Mouse (Mus musculus) 3T3-L1 (cell line): ENCODE results near the gene Vip.

ENCODE experiments used
- DNase-seq: peaks from one replicate; pipeline ENCODE4 v3.0.0-alpha.2; 2015; ENCODE audit warnings: low read depth, low spot score

Gene Vip

DNA sequence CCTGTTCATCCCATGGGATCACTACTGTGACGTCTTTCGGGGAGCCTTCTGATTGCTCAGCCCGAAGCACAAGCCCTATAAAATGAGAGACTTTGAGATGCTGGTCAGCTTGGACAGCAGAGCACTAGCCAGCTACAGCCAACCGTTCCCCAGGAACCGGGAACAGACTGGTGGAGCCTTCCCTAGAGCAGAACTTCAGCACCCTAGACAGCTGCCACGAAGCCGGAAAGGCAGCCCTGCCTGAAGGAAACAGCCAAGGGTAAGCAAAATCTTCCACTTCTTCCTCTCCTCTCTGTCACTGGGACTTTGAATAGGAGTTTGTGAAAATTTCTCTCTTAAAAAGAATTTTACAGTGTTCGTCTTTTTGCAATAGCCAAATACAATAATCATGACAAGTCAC lies at the start of gene Vip:
Gene Vip, plus strand, starts transcription at position 107 of the 400 bp plus-strand sequence.
- peak; percentile 69 for DNase-seq

DNA sequence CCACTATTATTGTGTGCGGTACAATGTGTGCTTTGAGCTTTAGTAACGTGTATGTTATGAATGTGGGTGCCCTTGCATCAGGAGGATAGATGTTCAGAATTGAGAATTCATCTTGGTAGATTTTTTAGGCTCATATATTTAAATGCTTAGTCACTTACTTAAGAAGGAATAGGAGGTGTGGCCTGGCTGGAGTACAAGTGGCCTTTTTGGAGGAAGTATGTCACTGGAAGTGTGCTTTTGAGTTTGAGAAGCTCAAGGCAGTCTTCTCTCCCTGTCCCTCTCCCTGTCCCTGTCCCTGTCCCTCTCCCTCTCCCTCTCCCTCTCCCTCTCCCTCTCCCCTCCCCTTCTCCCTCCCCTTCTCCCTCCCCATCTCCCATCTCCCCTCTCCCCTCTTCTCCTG lies 48.0 kb upstream of the Vip start:
- peak; percentile 67 for DNase-seq

DNA sequence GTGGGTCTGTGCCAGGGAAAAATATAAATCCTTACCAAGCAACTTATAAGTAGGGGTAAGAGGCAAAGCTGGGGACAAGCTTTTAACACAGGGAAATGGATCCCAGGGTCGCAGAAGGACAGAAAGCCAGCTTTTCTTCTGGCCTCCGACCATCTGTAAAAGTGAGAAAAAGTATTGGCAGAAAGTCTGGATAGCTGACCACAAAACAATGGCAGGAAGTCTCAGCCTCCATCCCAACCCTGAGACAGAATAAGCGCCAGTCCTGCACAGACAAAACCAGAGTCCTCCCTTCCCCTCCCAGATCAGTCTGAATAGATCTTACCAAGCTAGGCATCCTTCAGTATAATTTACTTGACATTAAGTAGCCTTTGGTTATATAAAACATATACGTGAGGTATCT lies 47.0 kb upstream of the Vip start:
- DNase-seq: no peak

DNA sequence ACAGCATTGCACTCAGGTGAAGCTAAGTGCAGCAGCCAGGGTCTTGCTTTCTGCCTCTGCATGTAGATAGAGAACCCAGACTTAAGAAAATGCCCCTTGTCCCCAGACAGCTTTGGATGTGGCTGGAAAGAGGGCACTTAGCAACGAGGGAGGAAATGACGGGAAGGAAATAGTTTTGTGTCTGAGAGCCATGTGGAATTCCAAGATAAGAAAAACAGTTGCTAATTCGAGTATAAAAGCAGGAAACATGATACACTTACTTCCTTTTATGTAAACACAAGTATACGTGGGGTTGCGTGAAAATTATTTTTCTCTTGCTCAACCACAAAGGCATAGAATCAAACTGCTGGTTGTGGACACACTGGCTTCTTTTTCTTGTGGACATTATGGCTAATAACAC lies 45.6 kb upstream of the Vip start, which contains the start of gene Myct1:
Gene Myct1, plus strand, starts transcription at position 312 of the 400 bp plus-strand sequence.
- DNase-seq: no peak

DNA sequence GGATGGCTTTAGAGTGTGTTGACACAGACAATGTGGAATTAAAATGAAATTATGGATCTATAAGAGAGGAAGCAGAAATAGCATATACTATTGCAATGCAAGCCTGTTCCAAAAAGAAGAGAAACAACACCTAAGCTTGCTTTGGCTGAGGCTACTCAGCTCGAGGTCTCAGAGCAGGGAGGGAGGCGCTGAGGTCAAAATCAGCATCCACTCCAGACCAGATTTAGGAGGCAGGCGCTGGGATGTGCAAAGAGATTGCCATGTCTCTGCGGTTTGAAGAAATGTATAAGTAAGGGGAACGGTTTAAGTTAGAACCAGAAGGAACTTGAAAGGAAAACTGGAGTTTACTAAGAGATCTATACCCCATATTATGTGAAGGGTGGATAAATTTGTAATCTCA lies 44.6 kb upstream of the Vip start:
- no peak for DNase-seq

DNA sequence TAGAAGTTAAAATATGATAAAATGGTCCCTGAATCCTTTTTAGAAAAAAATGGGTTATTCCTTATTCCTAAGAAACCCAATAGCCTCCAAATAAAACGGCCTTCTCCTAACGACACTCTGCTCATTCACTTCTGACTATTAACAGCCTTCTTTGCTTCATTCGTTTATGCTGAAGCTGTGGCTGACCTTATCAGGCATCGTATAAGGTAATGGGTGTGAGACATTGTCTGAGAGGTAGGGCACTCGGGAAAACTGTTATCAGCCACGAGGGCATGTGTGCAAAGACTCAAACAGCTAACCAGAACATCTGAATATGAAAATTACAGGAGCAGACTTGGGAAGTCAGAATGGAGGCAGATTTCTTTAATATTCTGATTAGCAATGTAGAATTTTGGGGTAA lies 42.5 kb upstream of the Vip start:
- DNase-seq: no peak

DNA sequence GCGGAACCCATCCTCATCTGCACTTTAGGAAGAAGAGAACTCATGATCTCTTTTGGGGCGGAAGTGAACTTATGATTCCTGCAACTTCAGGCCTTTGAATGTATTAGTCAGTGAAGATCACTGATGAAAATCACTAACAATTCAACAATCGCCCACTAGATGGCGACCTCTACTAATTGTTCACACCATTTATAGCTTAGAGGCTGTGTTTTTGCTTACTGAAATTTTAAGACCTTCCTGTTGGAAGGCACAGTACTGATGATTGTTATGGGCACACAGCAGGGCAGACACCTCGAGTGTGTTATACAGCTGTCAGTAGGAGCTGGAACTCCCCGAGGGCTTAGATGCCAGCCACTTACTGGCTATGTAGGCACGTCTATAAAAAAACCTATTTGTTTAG lies 38.9 kb upstream of the Vip start:
- peak; percentile 91 for DNase-seq

DNA sequence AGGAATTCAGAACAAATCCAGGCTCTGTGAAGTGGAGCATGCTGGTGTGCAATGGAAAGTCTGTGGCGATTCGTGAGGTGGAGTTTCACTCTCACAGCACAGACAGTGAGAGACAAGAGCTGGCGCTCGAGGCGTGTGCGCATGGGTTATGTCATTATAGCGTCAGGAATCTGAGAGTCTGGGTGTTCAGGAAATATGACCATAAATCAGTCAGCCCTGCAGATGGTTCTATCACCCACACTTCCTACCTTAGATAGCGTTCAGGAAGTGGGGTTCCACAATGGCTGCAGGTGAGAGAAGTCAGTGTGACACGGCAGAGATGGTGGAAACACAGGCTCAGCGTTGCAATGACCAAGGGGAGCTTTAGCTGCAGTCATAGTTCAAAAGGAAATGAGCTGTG lies 35.5 kb upstream of the Vip start:
- no peak for DNase-seq

DNA sequence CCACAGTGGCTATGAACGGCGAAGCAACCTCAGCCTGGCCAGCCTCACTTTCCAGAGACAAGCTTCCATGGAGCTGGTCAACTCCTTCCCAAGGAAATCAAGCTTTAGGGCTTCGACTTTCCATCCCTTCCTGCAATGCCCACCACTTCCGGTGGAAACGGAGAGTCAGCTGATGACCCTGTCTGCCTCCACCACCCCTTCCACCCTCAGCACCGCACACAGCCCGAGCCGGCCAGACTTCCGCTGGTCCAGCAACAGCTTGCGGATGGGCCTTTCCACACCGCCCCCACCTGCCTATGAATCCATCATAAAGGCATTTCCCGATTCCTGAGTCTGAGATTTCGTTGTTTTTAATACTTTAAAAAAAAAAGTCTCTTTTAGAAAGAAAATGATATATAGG lies 34.6 kb upstream of the Vip start:
- no peak for DNase-seq

DNA sequence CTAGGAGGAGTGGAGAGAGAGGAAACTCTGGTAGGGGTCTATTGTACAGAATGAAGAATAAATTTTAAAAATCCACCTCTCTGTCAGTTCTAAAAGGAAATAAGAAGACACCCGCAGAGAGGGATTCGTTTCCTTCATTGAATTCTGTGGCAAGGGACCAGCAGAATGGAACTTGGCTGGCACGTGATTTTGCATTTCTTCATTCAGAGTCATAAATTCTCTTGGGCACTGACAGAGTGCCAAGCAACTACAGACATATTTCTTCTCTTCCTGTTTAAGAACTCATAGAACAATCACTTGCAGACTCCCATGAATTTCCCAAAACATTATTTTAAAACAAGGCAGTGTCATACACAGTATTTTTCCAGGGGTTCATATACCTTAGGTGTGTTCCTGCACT lies 30.1 kb upstream of the Vip start:
- DNase-seq: peak; percentile 85

DNA sequence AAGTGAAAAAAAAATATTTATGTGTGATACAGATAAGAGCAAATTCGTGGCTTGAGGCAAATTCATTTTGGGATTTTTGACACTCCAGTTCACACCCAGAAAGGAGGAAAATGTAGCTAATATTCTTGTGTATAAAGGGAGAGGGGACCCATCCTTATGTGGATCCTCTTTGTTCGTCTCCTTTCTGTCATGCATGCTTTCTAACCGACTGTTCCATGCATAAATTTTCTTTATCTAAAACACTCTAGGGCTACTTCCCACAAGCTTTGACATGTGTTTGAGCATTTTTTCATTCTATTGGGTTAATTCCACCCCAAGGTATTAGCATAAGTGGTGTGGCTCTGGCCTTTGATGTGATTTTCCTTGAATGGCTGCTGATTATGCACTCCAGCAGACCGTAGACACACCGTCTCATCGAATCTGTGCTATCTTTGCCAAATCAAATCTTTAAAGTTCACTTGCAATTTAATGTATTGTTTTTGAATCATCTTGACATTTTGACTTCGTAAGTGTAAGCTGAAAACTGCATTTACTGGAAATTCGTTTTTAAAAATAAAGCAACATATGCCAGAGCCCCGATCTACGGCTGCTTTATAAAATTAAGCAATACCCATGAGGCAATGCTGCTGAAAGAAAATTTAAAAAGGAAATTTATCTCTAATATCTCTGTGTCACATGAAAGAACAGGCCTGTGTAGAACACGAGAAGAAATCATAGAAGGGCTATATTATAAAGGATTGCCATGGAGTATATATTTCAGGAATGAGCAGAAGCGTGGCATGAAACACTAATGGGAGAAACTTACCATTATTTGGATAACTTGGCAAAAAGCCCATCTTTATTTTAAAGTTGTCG lies 23.6 kb upstream of the Vip start:
- no peak for DNase-seq

DNA sequence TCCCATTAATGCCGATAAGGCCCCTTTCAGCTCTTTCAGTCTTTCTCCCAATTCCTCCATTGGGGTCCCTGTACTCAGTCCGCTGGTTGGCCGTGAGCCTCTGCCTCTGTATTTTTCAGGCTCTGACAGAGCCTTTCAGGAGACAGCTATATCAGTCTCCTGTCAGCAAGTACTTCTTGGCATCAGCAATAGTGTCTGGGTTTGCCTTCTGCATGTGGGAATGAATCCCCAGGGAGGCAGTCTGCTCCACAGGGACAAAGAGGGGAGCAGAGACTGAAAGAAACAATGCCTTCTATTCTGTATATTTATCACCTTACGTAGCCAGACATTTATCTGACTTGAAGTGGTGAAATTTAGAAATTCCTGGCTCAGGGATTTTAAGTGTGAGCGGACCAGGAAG lies 12.8 kb upstream of the Vip start:
- DNase-seq: no peak

DNA sequence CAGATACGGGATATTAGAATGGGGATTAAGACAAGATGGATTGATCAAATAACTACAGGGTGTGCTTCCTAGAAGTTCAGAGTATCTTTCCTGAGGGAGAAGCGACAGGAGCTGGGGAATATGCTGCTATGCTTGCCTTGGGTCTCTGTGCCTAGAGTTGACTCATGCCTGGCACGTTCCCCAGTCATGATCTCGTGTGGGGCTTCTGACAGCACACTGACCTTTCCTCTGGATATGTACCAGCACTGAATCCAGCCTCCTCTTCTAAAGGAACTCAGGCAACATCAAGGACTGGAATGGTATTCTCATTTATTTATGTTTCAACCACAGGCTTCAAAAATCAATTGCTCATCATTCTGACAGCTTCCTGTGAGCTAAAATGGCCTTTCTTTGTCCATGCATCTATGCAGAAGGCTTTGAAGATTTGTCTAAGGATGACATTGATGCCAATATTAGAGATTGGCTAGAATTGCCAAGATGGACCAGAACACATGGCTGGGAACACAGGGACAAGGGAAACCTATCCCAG lies 5.3 kb upstream of the Vip start:
- peak; percentile 94 for DNase-seq

DNA sequence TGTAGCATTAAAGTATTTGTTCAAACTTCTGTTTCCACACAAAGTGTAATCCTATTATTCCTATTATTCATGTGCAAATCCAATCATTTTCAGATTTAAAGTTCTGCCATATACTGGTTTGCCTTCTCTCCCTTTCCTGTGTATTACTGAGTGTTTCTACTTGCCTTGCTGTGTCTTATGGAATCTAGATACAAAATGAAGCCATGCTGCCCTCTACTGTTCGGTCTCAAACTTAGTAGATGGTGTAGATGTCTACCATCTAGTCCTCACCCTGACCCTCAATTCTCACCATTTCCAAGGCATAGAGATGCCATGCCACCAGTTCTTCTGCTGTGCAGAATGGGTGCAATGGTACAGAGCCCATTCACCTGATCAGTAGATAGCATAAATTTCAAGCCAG lies 4.7 kb upstream of the Vip start:
- DNase-seq: peak; percentile 88

DNA sequence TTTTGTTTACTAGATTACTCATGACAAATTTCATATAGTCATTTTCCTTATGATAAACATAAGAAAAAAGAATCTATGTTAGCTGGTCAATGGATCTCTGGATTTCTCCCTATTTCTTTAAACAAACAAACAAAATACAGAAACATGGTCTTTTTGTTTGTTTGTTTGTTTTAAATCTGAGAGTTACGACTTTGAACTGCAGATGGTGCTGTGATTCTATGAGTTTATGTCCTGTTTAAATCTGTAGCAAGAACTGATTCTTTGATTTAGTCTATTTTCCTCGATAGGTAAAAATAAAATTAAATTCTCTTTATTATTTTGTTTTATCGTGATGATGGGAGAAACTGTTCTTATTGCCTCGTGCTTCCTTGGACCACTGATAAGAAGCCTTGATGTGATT lies 1.7 kb upstream of the Vip start:
- peak; percentile 26 for DNase-seq

DNA sequence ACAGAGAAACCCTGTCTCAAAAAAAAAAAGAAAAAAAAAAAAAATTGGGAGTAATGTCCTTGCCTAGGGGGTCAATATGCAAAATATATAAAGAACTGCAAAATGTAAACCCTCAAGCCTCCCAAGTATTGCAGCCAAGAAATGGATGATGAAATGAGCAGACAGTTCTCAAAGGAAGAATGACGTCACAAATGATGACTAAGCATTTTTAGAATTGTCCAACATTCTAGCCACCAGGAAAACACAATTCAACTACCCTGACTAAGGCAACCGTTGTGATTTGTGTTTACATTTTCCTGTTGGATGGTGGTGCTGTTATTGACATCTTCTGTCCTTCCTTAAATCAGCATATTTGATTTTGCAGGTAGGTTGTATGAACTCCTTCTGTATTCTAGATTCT lies 42.3 kb downstream of the Vip start:
- DNase-seq: peak; percentile 58

DNA sequence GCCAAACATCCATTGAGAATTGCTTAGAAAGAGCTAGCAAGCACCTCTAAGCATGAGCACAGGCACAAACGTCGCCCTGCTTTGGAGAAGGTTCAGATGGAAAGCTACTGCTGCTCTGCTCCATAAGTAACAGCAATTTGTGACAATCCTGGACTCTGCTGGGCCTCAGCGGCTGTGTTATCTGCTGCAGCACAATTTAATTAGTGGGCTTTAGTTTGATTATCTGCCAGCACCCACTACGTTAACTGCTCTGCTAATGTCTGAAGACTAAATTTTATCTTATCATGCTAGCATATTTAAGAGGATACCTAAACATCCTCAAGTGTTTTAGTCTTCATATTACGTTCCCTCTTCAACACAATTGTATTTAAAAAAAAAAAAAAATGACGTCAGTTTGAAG lies 46.6 kb downstream of the Vip start:
- no peak for DNase-seq

DNA sequence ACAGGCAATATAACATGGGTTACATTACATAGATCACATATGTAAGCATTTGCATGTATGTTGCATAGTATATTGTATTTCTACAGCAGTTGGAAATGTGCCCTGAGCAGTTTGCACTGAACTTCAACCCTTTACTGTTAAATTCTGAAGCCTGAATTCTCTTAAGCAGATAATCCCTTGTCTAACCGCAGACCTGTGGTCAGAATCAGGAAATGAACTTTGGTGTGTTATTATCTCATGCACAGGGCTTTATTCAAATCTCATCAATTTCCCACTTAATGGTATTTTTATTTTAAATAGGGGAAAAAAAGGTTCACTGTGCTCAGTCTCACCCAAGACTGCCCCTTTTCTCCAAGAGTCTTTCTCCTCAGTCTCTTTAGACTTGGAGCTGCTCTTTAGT lies 55.3 kb downstream of the Vip start:
- no peak for DNase-seq
